Mouse (Mus musculus) central nervous system, embryonic 14 days (tissue): ENCODE measurements around the gene Kiss1r. TPM values are rescaled to one million over a fixed set of nuclear protein-coding genes. Genes with fewer than 3 reads are reported as not detected.

Experiments
- polyA plus RNA-seq: library from polyadenylated mRNA; depleted of rRNA; stranded (reverse); fragments of >200 nt; gene quantifications from 2 replicates; pipeline ENCODE4 v1.2.3, GENCODE M21; 2012; rRNA removed

Gene Kiss1r
- polyA plus RNA-seq: 2.9 and 3.3 TPM in 2 replicates

DNA sequence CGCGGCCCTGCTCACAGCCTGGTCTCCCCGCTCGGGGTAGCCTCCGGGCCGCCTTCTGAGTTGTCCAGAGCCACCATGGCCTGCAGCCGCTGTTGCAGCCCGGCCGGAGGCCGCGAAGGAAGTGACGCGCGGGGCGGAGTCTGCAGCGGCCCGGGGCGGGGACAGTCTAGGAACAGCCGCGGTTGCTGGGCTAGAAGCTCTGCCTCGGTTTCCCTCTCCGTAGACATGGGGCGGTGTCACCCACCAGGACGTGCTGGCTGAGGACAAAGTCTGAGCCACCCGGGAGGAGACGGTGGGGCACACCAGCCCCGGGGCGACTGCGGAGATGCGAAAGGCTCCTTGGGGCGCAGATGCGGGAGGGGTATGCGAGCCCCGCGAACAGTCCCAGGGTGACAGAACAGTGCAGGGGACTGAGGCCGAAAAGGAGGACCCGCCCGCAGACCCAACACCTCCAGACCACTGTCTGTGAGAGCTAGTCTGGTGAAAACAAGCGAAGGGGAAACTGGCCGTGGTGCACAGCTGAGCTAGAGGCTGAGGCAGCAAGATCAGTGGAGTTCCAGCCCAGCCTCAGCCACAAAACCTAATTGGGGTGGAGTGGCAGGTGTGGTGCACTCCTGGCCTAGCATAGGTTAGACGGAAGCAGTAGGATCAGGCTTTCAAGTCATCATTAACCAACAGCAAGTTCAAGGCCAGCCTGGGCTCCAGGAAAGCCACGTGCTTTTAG, at the start of gene Kiss1r:
Kiss1r (plus strand) TSS at position 164 of the 724 bp plus-strand sequence.

DNA sequence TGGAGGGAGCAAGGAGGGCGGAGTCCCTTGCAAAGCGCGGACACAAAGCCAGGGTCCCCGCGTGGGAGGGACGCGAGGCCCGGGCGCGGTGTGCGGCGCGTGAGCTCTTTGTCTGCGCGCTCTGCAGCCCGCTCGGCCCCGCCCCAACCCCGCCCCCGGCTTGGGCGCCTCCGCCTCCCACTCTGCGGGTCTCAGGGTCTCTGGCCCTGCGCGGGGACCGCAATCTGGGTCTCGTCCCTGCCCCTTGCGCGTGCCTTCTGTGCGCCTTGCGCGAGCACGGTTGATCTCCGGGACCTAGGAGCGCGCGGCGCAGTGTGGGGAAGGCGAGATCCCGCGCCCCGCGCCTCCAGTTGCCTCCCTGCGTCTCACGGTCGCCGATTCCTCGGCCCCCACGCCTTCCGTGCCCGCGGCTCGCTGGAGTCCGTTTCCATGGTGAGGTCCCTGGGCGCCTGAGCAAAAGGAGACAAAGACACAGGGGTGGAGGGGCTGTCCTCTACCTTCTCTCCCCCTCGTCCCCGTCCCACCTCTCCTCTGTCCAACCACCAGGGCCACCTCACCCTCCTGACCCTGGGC, 42.4 kb upstream of the Kiss1r start, which contains the start of the genes Prtn3 and Plppr3:
Prtn3 (plus strand) TSS at position 187 of the 573 bp plus-strand sequence.
Plppr3 (minus strand) TSS at position 345 of the 573 bp plus-strand sequence.

DNA sequence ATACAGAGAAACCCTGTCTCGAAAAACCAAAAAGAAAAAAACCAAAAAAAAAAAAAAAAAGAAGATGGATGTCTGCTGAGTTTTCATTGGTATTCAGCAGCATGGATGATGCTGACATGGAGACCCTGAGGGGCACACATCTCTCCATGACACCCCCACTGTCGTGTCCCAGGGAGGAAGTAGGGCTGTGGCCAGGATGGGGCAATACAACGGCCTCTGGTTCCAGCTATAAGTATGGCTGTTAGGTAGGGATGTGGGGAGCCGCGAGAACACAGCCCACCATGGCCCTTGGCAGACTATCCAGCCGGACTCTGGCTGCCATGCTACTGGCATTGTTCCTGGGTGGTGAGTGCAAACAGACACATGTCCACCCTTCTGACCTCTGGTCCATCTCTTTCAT, 30.7 kb upstream of the Kiss1r start, which contains the start of gene Elane:
Elane (plus strand) TSS at position 194 of the 400 bp plus-strand sequence.

DNA sequence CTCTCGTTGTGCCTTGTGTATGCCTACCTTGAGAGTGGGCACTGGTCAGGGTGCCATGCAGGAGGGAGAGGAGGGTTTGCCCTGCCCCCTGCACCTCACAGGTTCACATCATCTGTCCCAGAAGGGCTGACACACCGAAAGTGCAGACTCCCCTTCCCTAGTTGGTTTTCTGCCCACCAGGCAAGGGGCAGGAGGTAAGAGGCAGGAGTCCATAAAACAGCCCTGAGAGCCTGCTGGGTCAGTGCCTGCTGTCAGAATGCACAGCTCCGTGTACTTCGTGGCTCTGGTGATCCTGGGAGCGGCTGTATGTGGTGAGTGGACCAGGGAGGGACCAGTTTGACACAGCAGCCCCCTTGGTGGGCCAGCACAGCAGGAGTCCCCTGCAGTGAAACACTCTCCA, 26.1 kb upstream of the Kiss1r start, which contains the start of gene Cfd:
Cfd (plus strand) TSS at position 184 of the 400 bp plus-strand sequence.

DNA sequence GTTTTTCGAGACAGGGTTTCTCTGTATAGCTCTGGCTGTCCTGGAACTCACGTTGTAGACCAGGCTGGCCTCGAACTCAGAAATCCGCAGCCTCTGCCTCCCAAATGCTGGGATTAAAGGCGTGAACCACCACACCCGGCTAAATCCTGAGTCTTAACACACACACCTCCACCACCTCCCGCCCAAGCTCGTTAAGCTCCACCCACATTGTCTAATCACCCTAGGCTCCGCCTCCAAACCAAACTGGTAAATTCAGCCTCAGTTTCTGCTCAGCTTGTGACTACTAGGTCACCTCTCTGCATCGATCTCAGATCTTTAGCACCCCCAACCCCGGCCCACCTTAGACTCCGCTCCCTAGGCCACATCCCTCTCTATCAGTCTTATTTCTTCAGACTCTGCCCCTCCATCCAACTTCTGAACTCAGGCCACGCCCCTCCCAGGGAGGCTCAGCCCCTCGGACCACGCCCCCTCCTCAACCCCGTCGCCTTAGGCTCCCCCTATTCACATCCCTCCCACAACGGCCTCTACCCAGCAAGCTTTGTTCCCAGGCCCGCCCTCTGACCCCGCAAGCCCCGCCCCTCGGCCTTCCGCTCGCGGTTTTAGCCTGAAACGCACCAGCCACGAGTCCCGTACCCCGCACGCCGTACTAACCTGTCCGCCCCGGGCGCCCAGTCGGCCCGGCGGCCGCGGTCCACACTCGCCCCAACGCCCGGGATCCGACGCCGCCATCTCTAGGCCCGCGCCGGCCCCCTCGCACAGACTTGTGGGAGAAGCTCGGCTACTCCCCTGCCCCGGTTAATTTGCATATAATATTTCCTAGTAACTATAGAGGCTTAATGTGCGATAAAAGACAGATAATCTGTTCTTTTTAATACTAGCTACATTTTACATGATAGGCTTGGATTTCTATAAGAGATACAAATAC, 8.3 kb upstream of the Kiss1r start, which contains the start of gene Med16:
Med16 (minus strand) TSS at position 757 of the 925 bp plus-strand sequence.

GRCm38 (mm10) chr10:79910556-79910955, 6.2 kb upstream of the Kiss1r start, which contains the start of gene Gm26602:
Gm26602 (plus strand) TSS chr10:79910856.

DNA sequence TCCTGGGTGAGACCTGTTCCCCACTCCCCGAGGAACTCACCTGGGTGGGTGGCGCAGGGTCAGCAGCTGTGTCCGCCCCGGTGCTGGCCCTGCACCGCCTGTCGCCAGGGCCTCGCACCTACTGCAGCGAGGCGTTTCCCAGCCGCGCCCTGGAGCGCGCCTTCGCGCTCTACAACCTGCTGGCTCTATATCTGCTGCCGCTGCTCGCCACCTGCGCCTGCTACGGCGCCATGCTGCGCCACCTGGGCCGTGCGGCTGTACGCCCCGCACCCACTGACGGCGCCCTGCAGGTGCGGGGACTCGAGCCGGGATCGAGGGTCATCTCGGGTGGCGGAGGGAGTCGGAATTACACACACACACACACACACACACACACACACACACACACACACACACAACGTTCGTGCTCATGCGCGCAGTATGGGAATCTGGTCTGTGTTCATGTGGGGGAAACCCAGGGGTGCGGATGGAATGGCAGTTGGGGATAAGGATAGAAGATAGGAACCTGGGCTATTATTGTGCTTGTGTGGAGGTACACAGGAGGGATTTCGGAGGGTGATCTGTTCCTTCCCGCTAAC, 4.3 kb downstream of the Kiss1r start, which contains the start of gene R3hdm4:
R3hdm4 (minus strand) TSS at position 251 of the 578 bp plus-strand sequence.

GRCm38 (mm10) chr10:79926491-79927323, 9.9 kb downstream of the Kiss1r start, which contains the start of gene Arid3a:
Arid3a (plus strand) TSS chr10:79927043.

DNA sequence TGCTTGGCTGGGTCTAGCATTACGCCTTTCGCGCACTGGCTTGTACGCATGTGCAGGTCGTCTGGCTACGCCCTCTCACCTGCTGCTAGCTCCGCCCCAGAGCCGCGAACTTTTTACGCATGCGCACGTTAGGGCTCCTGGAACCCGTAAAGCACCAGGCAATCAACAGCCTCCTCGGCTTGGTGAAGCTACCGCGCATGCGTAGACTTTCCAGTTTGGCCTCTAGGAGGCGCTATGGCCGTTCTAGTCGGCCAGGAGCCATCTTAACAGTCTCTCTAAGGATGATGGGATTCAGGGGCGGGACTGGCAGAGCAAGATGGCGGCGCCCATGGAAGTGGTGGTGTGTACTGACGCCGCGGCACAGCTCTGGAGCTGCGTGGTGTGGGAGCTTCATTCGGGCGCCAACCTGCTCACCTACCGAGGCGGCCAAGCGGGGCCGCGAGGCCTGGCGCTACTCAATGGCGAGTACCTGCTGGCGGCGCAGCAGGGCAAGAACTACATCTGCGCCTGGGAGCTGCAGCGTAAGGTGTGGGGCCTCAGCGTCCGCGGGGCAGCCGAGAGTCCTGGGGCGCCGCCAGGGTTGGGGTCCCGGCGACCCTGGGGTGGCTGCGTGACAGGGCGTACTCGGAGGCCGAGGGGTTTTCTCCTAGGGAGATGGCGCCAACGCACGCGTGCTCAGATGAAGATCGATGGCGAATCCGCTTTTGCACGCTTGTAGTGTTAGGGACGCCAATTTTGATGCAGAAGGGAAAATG, 43.3 kb downstream of the Kiss1r start, which contains the start of gene Wdr18:
Wdr18 (plus strand) TSS at position 306 of the 755 bp plus-strand sequence.

DNA sequence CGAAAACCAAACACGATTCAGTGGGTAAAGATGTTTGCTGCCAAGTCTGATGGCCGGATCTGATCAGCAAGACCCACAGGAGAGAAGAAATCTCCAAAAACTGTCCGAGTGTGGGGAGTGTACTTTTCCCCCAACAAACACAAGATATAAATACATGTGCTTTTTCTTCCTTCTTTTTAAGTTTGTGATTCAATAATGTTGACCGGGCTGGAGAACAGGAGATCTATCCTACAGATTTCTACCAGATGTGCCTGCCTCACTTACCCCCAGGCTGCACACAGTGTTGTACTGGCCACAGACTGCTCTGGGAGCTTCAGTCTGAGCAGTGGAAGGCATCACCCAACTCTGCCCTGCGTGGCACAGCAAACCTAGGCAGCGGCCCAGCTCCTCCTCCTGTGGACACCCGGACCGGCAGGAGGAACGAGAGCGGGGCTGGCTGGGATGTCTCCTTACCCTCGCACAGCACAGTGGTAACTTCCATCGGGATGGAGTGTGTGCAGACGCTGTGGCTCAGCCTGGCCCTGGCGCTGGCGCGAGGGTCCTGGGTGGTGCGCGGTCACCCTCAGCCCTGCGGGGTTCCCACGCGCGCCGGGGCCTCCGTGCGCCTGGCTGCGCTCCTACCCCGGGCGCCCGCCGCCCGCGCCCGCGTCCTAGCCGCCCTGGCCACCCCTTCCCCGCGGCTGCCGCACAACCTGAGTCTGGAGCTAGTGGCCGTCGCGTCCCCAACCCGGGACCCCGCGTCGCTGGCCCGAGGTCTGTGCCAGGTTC, 53.8 kb downstream of the Kiss1r start, which contains the start of gene Grin3b:
Grin3b (plus strand) TSS at position 301 of the 768 bp plus-strand sequence.

Other genes with a start within 250 kb of the Kiss1r start
- 71.9 and 73.4 TPM in 2 replicates for gene Tpgs1, start 247.6 kb upstream of the Kiss1r start, polyA plus RNA-seq
- 129 and 130 TPM in 2 replicates for gene Cdc34, start 234.8 kb upstream of the Kiss1r start, polyA plus RNA-seq
- 1.2 and 1.8 TPM in 2 replicates for gene Gzmm, start 228.0 kb upstream of the Kiss1r start, polyA plus RNA-seq
- gene Bsg, start 212.5 kb upstream of the Kiss1r start, polyA plus RNA-seq: 479 and 560 TPM in 2 replicates
- 7.4 and 8.4 TPM in 2 replicates for gene Hcn2, start 200.3 kb upstream of the Kiss1r start, polyA plus RNA-seq
- 63.8 and 70.7 TPM in 2 replicates for gene Polrmt, start 170.4 kb upstream of the Kiss1r start, polyA plus RNA-seq
- 0.55 and 0.59 TPM in 2 replicates for gene Fgf22, start 161.9 kb upstream of the Kiss1r start, polyA plus RNA-seq
- gene Rnf126, start 150.0 kb upstream of the Kiss1r start, polyA plus RNA-seq: 151 and 157 TPM in 2 replicates
- 1.9 and 3.5 TPM in 2 replicates for gene Fstl3, start 139.7 kb upstream of the Kiss1r start, polyA plus RNA-seq
- gene Prss57, start 126.0 kb upstream of the Kiss1r start, polyA plus RNA-seq: 0.10 and 0.13 TPM in 2 replicates
- 138 and 149 TPM in 2 replicates for gene Palm, start 123.4 kb upstream of the Kiss1r start, polyA plus RNA-seq
- gene Misp, start 96.0 kb upstream of the Kiss1r start, polyA plus RNA-seq: 0.93 and 0.94 TPM in 2 replicates
- gene Ptbp1, start 62.5 kb upstream of the Kiss1r start, polyA plus RNA-seq: 210 and 249 TPM in 2 replicates
- 14.8 and 17.6 TPM in 2 replicates for gene Prtn3, start 42.5 kb upstream of the Kiss1r start, polyA plus RNA-seq
- 764 and 843 TPM in 2 replicates for gene Plppr3, start 42.3 kb upstream of the Kiss1r start, polyA plus RNA-seq
- 0.29 and 0.48 TPM in 2 replicates for gene Elane, start 30.7 kb upstream of the Kiss1r start, polyA plus RNA-seq
- gene Cfd, start 26.1 kb upstream of the Kiss1r start, polyA plus RNA-seq: 0.32 and 0.45 TPM in 2 replicates
- 72.2 and 72.6 TPM in 2 replicates for gene Med16, start 8.0 kb upstream of the Kiss1r start, polyA plus RNA-seq
- not detected in 2 replicates for gene Gm26602, start 6.1 kb upstream of the Kiss1r start, polyA plus RNA-seq
- gene R3hdm4, start 4.2 kb downstream of the Kiss1r start, polyA plus RNA-seq: 151 and 165 TPM in 2 replicates
- 5.7 and 5.8 TPM in 2 replicates for gene Arid3a, start 10.1 kb downstream of the Kiss1r start, polyA plus RNA-seq
- gene Wdr18, start 43.2 kb downstream of the Kiss1r start, polyA plus RNA-seq: 56.8 and 61.0 TPM in 2 replicates
- gene Grin3b, start 53.7 kb downstream of the Kiss1r start, polyA plus RNA-seq: 0.28 and 0.36 TPM in 2 replicates
- gene Tmem259, start 67.4 kb downstream of the Kiss1r start, polyA plus RNA-seq: 232 and 237 TPM in 2 replicates
- 24.5 and 48.2 TPM in 2 replicates for gene Cnn2, start 71.6 kb downstream of the Kiss1r start, polyA plus RNA-seq
- 11.6 and 12.4 TPM in 2 replicates for gene Abca7, start 79.5 kb downstream of the Kiss1r start, polyA plus RNA-seq
- 4.7 and 6.9 TPM in 2 replicates for gene Arhgap45, start 99.7 kb downstream of the Kiss1r start, polyA plus RNA-seq
- 262 and 267 TPM in 2 replicates for gene Polr2e, start 122.8 kb downstream of the Kiss1r start, polyA plus RNA-seq
- gene Gpx4, start 130.2 kb downstream of the Kiss1r start, polyA plus RNA-seq: 405 and 406 TPM in 2 replicates
- 28.9 and 30.5 TPM in 2 replicates for gene Sbno2, start 188.6 kb downstream of the Kiss1r start, polyA plus RNA-seq
- gene Stk11, start 198.8 kb downstream of the Kiss1r start, polyA plus RNA-seq: 122 and 127 TPM in 2 replicates
- gene Atp5d, start 221.7 kb downstream of the Kiss1r start, polyA plus RNA-seq: 370 and 392 TPM in 2 replicates
- 141 and 148 TPM in 2 replicates for gene Cbarp, start 223.9 kb downstream of the Kiss1r start, polyA plus RNA-seq
- 166 and 189 TPM in 2 replicates for gene Midn, start 231.3 kb downstream of the Kiss1r start, polyA plus RNA-seq
- gene Cirbp, start 249.0 kb downstream of the Kiss1r start, polyA plus RNA-seq: 465 and 485 TPM in 2 replicates